ENCODE assay signal across 8 mouse cellular contexts in the genomic region with DNA sequence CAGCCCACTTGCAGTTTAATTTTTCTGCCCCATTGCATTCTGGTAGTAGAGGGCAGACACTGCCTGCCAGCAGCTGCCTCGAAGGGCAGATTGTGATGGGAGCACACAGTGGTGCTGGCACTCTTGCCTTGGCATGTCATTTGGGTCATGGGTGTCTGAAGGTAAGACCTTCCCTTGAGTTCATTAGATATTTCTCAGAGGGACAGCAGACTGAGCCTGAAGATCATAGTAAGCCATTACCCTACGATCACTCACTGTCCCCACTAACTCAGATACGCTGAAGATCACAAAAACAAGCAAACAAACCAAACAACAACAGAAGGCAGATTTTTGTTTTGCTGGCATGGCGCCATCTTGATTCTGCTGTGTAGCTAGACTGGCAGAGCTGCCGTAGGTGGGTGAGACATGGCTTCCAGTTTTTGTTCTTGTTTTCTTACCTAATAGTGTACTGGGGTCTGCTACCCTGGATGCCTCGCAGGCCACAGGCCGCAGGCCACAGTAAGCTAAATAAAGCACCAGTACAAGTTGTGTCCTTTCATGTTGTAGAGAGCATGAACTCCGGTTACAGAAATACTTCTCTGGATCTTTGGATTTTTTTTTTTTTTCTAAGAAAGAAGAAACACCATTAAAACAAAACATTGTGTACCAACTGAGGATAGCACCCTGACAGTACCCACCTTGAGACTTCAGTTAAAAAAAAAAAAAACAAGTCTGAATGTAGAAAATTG.
A peak's percentile ranks its signal among the peaks of the same experiment; 100 is the strongest.
DNase-seq lines count a peak whose midpoint lies in the region; ATAC-seq and TF ChIP-seq lines count a peak whose summit lies in the region.

No protein-coding gene starts in this region.

- peaks cover 30% of the 10 kb centered on the region for H3K4me1 ChIP-seq in bone marrow macrophage, adult 2 months (ENCODE audit: control insufficient read depth, insufficient read depth, low read length)
- H3K4me1 ChIP-seq in forebrain, embryonic 15.5 days = peaks cover 28% of the 10 kb centered on the region
- no peaks in the 10 kb centered on the region for H3K4me1 ChIP-seq in midbrain, embryonic 16.5 days (ENCODE audit: control insufficient read depth, insufficient read depth, low read length)

- intact Hi-C loops in left cerebral cortex, postnatal 4 days (cut with DNase I) = loop anchor here (2.0 to 5.0 kb wide), 2 partner anchors 254 to 354 kb away; no protein-coding TSS in a partner anchor

- no peak for TF ChIP-seq CTCF in bone marrow macrophage, adult 2 months (IDR thresholded peaks at IDR 0.05; ENCODE audit: low read depth, low read length)

- H3K36me3 ChIP-seq in forebrain, embryonic 15.5 days = no peaks in the 10 kb centered on the region
- H3K36me3 ChIP-seq in midbrain, embryonic 16.5 days (ENCODE audit: control insufficient read depth, insufficient read depth, low read length) = no peaks in the 10 kb centered on the region

- no peaks in the 10 kb centered on the region for H3K9me3 ChIP-seq in forebrain, embryonic 15.5 days
- no peaks in the 10 kb centered on the region for H3K9me3 ChIP-seq in midbrain, embryonic 16.5 days (replicated peaks; ENCODE audit: control insufficient read depth, low read length, poor library complexity, severe bottlenecking)

- no peak overlapping the region for H3K9ac ChIP-seq in forebrain, embryonic 15.5 days (replicated peaks)
- no peak overlapping the region for H3K9ac ChIP-seq in midbrain, embryonic 16.5 days (ENCODE audit: low read depth, low read length)

- no peak for TF ChIP-seq POLR2A in bone marrow macrophage, adult 2 months (IDR thresholded peaks at IDR 0.05; ENCODE audit: borderline replicate concordance, low read depth, low read length)

- no peaks in the 10 kb centered on the region for H3K27me3 ChIP-seq in forebrain, embryonic 15.5 days
- H3K27me3 ChIP-seq in midbrain, embryonic 16.5 days (ENCODE audit: control insufficient read depth, insufficient read depth, low read depth, low read length) = no peaks in the 10 kb centered on the region

- DNase-seq in left cerebral cortex, postnatal 4 days = peak; percentile 81
- no peak for DNase-seq in left cerebral cortex, adult 11 months (ENCODE audit: low spot score)
- peak; percentile 35 for DNase-seq in kidney, postnatal 14 days
- DNase-seq in urinary bladder, postnatal 25 days (ENCODE audit: low spot score) = no peak

- peak; percentile 63 for ATAC-seq in forebrain, embryonic 15.5 days (replicated peaks)
- peak; percentile 54; the same call in 1 of the 2 replicates for ATAC-seq in midbrain, embryonic 16.5 days
- ATAC-seq in activated CD4-positive, CD25-positive, alpha-beta regulatory T cell, adult 4 months = no peak

- peak overlapping the region; percentile 62 for H3K27ac ChIP-seq in bone marrow macrophage, adult 2 months (ENCODE audit: insufficient read depth, low read depth, low read length)
- H3K27ac ChIP-seq in forebrain, embryonic 15.5 days (replicated peaks) = peak overlapping the region; percentile 77
- peak overlapping the region; percentile 30; the same call in 1 of the 2 replicates for H3K27ac ChIP-seq in midbrain, embryonic 16.5 days (ENCODE audit: low read length)

- no peak overlapping the region for H3K4me2 ChIP-seq in forebrain, embryonic 15.5 days (replicated peaks)
- no peak overlapping the region for H3K4me2 ChIP-seq in midbrain, embryonic 16.5 days (ENCODE audit: low read length)

- 60% methylated on average over 8 of the region's 8 CpGs for WGBS in forebrain, embryonic 15.5 days
- 78% methylated on average over 8 of the region's 8 CpGs for WGBS in midbrain, embryonic 16.5 days

- no peak overlapping the region for H3K4me3 ChIP-seq in bone marrow macrophage, adult 2 months (ENCODE audit: insufficient read depth, low read length)
- no peak overlapping the region for H3K4me3 ChIP-seq in forebrain, embryonic 15.5 days
- no peak overlapping the region for H3K4me3 ChIP-seq in midbrain, embryonic 16.5 days (ENCODE audit: low read depth, low read length)

Comparison
In these comparisons a context has a peak if more than half of its experiments do, and no peak if none do; other contexts are left out.
1. DNase-seq: peak in left cerebral cortex, postnatal 4 days (single experiment) and kidney, postnatal 14 days (single experiment); none in left cerebral cortex, adult 11 months (single experiment) and urinary bladder, postnatal 25 days (single experiment).
2. Peak in every context shown above with its lines, with median percentiles within 50 percentile points of each other: H3K27ac ChIP-seq.